Mouse (Mus musculus) midbrain, embryonic 10.5 days (tissue): ENCODE measurements around the gene Tac1. TPM values are rescaled to one million over a fixed set of nuclear protein-coding genes. Genes with fewer than 3 reads are reported as not detected.

Source experiments
- polyA plus RNA-seq: library from polyadenylated mRNA; unstranded; fragments of >200 nt; fragmentation: Nextera tagmentation; extraction: Ambion mirVana; gene quantifications from 2 replicates; pipeline ENCODE4 v1.2.1, GENCODE M21; 2016

Gene Tac1
- polyA plus RNA-seq, 1 experiment from 2014 or later = 10.7 TPM

Other genes with a start within 250 kb of the Tac1 start
- gene Asns, start 138.4 kb downstream of the Tac1 start, polyA plus RNA-seq = 43.5 and 57.9 TPM in 2 replicates